Mouse (Mus musculus) bone marrow, adult 2 months (tissue): ENCODE results near the gene 2900026A02Rik. TPM values are rescaled to one million over a fixed set of nuclear protein-coding genes. Genes with fewer than 3 reads are reported as not detected.

Experiments
- H3K27ac ChIP-seq: fragments of 200-500 bp; 2 replicates; pipeline ENCODE4 v1.5.1; 2012; ENCODE audit warnings: low read depth, mild to moderate bottlenecking, control low read depth, inconsistent platforms, low read length; ENCODE audit not compliant: control insufficient read depth, poor library complexity, insufficient read depth
- H3K4me1 ChIP-seq: fragments of 200-500 bp; 2 replicates; pipeline ENCODE4 v1.6.1; 2011; ENCODE audit warnings: low read length; ENCODE audit not compliant: control insufficient read depth, insufficient read depth
- H3K4me3 ChIP-seq: fragments of 200-500 bp; replicated peaks from 2 replicates; pipeline ENCODE3; 2011; ENCODE audit warnings: mild to moderate bottlenecking, low read depth, low read length, control low read depth; ENCODE audit not compliant: control insufficient read depth
- CTCF ChIP-seq: fragments of 200-500 bp; IDR thresholded peaks from 2 replicates; pipeline ENCODE4 v1.5.1; 2011; ENCODE audit warnings: low read length, control low read depth; ENCODE audit not compliant: control insufficient read depth, insufficient read depth
- POLR2A ChIP-seq: fragments of 200-500 bp; IDR thresholded peaks from 2 replicates; pipeline ENCODE4 v1.6.1; 2011; ENCODE audit warnings: low read depth, mild to moderate bottlenecking, control low read depth, low read length, borderline replicate concordance; ENCODE audit not compliant: control insufficient read depth
- WGBS: fragments of 180-500 bp; shearing (Covaris S2); methylation state at CpG from one replicate; pipeline ENCODE4 v1.1.7; 2018; 5-methylcytosine and 5-hydroxymethylcytosine counted together
- polyA plus RNA-seq: library from polyadenylated mRNA; stranded (reverse); fragments of >200 nt; gene quantifications from 2 replicates; pipeline ENCODE4 v1.2.4, GENCODE M21; 2011; ENCODE audit warnings: low replicate concordance; ENCODE audit not compliant: missing spikeins, insufficient read depth, insufficient read length

Gene 2900026A02Rik
- polyA plus RNA-seq, 1 experiment, result 4.1 TPM

DNA sequence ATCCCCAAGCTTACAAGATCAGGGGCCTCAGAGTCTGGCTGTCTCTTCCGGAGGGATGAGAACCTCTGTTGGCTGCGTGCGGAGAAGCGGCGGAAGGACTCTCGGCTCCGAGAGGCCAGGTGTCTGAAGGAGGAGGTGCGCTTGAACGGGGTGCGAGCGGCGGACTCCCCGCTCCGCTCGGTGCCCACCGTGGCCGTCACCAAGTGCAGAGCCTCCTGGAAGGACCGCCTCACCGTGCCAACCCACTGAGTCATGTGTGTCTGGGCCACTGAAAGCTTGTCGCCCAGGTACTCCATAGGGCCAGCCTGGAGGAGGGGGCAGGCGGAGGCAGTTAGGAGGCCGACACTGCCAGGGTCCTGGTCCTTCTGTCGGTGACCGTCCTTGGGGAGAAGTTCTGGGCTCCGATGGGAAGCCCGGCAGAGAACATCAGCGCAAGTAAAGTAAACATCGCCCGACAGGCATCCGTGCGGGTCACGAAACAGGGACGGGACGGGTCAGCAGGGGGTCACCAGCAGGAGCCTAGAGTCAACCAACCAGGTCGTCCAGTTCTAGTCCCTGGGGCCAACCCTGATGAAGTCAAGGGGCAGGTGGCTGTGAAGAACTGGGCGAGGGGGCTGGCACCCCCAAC lies 83.2 kb downstream of the 2900026A02Rik start:
- H3K4me3 ChIP-seq, result peak overlapping the region; percentile 5
- 2% methylated on average over 36 of the region's 36 CpGs for WGBS
- H3K27ac ChIP-seq, result peak overlapping the region; percentile 9; the same call in 1 of the 2 replicates
- no peak for TF ChIP-seq CTCF
- 0 out of 2 replicates have a peak, but pooled peaks have one; percentile 20 for TF ChIP-seq POLR2A
- no peaks in the 10 kb centered on the region; the same call in 1 of the 2 replicates for H3K4me1 ChIP-seq

DNA sequence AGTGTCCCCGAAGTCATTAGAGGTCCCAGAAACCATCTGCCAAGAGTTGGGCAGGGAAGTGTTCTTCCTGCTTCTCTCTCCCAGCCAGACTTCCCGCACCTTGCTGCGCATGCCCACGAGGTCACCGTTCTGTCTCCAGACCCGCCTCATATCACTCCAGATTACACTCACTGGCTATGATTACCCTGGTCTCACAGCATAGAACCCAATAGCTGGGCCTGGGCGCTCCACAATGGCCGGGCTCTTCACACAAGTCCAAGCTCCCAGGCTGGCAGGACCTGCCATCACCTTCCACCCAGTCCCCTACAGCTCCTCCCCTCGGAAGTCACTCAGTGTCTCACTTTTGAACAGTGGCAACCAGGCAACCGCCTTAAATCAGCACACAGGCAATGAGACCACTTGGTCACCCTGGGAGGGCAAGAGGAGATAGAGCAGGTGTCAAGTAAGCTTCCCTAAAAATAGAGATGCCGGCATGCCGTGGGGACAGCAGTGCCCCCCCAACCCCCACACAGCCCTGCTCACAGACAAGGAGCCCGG lies 84.0 kb downstream of the 2900026A02Rik start:
- Histone ChIP-seq H3K4me3 (no peak overlapping the region), H3K27ac (peak overlapping the region; percentile 9; the same call in 1 of the 2 replicates), H3K4me1 (no peaks in the 10 kb centered on the region; the same call in 1 of the 2 replicates)
- TF ChIP-seq CTCF (no peak), POLR2A (no peak)
- WGBS, result 28% methylated on average over 13 of the region's 13 CpGs

DNA sequence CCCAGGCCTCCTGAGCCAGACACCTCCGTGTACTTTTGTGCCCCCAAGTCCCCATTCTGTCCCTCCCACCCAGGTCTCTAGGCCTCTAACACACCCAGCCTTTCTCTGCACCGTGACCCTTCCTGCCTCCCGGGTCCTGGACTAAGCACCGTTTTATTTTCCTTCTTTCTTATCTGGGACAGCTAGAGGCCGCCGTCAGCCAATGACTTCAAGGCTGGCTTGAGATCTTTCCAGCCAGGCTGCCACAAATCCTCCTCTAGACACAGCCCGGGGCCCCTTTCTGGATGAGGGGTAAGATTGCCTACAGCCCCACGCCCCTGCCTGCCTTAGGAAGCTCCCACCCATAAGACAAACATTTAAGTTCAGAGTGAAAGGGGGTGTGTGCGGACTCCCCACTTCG lies 85.5 kb downstream of the 2900026A02Rik start:
- TF ChIP-seq POLR2A (no peak), CTCF (no peak)
- Histone ChIP-seq H3K27ac (no peak overlapping the region), H3K4me3 (no peak overlapping the region), H3K4me1 (no peaks in the 10 kb centered on the region; the same call in none of the 2 replicates)
- 43% methylated on average over 10 of the region's 10 CpGs for WGBS

DNA sequence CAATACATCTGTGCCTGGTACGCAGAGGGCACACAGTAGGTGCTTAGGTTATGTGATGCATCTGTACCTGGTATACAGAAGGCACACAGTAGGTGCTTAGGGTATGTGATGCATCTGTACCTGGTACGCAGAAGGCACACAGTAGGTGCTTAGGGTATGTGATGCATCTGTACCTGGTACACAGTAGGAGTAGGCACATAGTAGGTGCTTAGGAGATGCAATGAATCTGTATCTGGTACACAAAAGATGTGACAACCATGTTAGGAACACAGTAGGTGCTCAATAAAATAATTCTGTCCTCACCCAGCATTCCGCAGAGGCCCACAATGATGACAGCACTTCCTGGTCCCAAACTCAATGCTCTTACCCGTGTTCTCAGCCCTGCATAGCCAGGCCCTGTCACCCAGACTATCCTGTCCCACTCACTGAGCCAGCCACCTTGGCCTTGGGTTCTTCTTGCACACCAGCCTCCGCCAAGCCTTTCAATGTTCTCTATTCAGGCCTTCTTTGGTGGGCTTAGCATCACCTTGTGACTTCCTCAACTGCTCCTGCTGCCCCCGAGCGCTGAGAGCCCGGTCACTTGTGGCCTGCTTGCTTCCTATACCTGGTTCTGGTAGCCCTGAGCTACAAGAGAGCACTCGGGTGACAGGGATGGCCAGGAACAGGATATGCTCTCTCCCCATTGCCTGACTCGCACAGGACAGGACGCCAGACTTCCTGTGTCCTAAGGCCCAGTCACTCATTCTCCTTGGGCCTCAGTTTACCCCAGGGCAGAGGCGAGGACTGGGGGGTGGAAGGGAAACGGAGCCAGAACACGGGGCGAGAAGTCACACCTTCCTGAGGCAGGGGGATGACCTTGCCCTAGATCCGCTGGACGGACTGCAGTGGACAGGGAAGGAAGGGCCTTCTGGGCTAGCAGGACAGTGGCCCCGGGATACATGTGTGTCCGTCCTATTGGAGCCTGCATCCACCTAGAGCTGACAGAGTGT lies 87.0 kb downstream of the 2900026A02Rik start:
- no peak for TF ChIP-seq CTCF
- no peak for TF ChIP-seq POLR2A
- Histone ChIP-seq H3K27ac (no peak overlapping the region), H3K4me3 (no peak overlapping the region), H3K4me1 (no peaks in the 10 kb centered on the region; the same call in none of the 2 replicates)
- WGBS, result 77% methylated on average over 19 of the region's 19 CpGs

DNA sequence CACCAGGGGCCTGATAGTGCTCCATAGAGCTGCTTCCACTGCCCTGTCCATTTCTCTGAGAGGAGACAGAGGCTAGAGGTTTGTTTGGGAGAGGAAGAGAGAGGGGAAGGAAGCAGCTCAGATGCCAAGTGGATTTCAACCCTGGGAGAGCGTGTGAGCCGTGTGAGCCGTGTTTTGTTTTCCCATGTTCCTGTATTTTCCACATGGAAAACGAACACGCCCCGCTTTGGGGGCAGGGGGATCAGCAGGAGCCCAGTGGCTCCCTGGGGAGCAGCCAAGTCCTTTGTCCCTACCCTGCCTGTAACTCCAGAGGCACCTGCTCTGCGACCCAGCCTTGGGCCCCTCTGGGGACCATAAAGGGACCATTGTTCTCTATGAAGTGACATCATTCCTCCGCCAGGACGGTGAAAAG lies 88.0 kb downstream of the 2900026A02Rik start:
- WGBS, result 54% methylated on average over 9 of the region's 9 CpGs
- H3K27ac ChIP-seq, result peak overlapping the region; percentile 46
- no peaks in the 10 kb centered on the region; the same call in 1 of the 2 replicates for H3K4me1 ChIP-seq
- TF ChIP-seq CTCF, result no peak
- TF ChIP-seq POLR2A, result no peak
- no peak overlapping the region for H3K4me3 ChIP-seq

DNA sequence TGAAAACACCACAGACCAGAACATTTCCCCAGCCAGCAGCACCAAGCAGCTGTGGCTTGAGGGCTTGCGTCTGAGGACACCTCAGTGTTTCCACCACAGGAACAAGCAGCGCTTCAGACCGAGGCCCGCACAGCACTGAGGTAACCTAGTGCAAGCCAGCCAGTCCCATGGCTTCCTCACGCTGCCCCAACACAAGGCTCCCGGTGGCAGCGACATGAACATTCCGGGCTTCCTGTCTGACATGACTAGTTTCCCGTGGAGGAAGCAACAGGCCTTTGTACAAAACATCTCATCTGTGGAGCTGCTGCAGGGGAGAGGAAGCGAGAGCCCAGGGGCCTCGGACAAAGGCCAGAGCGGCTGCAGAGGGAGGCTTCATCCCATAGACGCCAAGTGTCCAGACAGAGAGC lies 88.4 kb downstream of the 2900026A02Rik start:
- Histone ChIP-seq H3K4me1 (no peaks in the 10 kb centered on the region; the same call in 1 of the 2 replicates), H3K4me3 (no peak overlapping the region), H3K27ac (peak overlapping the region; percentile 46)
- TF ChIP-seq POLR2A, result no peak
- no peak for TF ChIP-seq CTCF
- WGBS, result 8% methylated on average over 13 of the region's 13 CpGs

DNA sequence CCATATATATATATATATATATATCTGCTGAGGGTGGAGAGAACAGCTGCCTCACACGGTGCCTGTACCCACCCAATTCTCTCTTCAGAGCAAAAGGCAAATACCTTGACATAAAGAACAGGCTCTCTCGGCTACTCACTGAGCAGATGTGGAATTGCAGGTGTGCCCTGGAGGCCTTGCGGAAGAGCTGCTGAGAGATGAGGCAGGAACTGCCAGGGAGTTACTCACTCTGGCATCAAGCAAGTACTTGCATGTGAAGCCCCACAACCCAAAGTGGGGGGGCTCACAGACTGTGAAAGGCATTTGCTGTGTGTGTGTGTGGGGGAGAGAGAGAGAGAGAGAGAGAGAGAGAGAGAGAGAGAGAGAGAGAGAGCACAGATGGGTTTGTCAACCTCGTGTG lies 92.6 kb downstream of the 2900026A02Rik start:
- no peaks in the 10 kb centered on the region; the same call in 1 of the 2 replicates for H3K4me1 ChIP-seq
- no peak for TF ChIP-seq CTCF
- TF ChIP-seq POLR2A, result no peak
- WGBS, result 72% methylated on average over 4 of the region's 4 CpGs
- no peak overlapping the region for H3K27ac ChIP-seq
- H3K4me3 ChIP-seq, result no peak overlapping the region

DNA sequence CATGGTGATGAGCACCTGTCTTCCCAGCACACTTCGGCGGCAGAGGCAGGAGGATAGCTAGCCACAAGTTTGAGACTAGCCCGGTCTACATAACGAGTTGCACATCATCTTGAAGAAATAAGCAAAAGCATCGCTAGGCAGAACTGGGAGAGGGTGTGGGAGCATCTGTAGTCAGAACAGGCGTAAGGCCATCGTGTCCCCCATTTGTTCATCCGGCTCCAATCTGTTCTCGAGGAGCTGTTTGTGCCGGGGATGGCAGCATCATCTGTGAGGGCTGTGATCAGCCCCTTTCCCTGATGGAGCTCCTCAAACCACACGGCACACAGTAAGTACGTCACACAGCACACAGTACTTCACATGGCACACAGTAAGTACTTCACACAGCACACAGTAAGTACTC lies 94.6 kb downstream of the 2900026A02Rik start:
- Histone ChIP-seq H3K4me3 (no peak overlapping the region), H3K27ac (no peak overlapping the region), H3K4me1 (no peaks in the 10 kb centered on the region)
- WGBS, result 85% methylated on average over 12 of the region's 12 CpGs
- no peak for TF ChIP-seq POLR2A
- TF ChIP-seq CTCF, result no peak
